Mouse (Mus musculus): ENCODE measurements at regions not wholly inside any gene's neighbourhood (a gene's known extent, or its start where the extent isn't known, plus 50 kb on each side); places are given as distances from the start of the nearest gene placed in this dataset.

GRCm38 (mm10) chr3:52196936-52197246, 71.2 kb upstream of the Foxo1 start:
- DNase-seq (ENCODE audit: low read depth) = no peak

- DNase-seq (ENCODE audit: low read depth) = no peak
Measured at GRCm38 (mm10) chr3:52197982-52198750, 70.0 kb upstream of the Foxo1 start.

- peak; percentile 69 for DNase-seq (ENCODE audit: low read depth)
Measured at GRCm38 (mm10) chr3:52198751-52199738, 69.1 kb upstream of the Foxo1 start.

- no peak for DNase-seq (ENCODE audit: low read depth)
Measured at GRCm38 (mm10) chr3:52200106-52200505, 68.0 kb upstream of the Foxo1 start.

GRCm38 (mm10) chr3:52210556-52211302, 57.4 kb upstream of the Foxo1 start:
- no peak for DNase-seq (ENCODE audit: low read depth)

- DNase-seq (ENCODE audit: low read depth) = no peak
Measured at GRCm38 (mm10) chr3:52211303-52211695, 56.8 kb upstream of the Foxo1 start.

- DNase-seq (ENCODE audit: low read depth) = no peak
Measured at GRCm38 (mm10) chr3:52214114-52214513, 54.0 kb upstream of the Foxo1 start.

- DNase-seq (ENCODE audit: low read depth) = no peak
Measured at GRCm38 (mm10) chr3:52215083-52215482, 53.1 kb upstream of the Foxo1 start.
